Mouse (Mus musculus): ENCODE data around the gene Faf1.

Gene Faf1

GRCm38 (mm10) chr4:109676218-109677215 is at the start of gene Faf1:
TSS of gene Faf1 (plus strand) at chr4:109676588.
- TF ChIP-seq NANOG (IDR thresholded peaks at IDR 0.05; ENCODE audit: borderline replicate concordance, low read length) (no peak), POU5F1 (IDR thresholded peaks at IDR 0.05; ENCODE audit: borderline replicate concordance, low read length) (no peak), CTCF (conservative IDR thresholded peaks at IDR 0.05; ENCODE audit: low read length) (no peak)
- Histone ChIP-seq H3K9me3 (ENCODE audit: low read length) (no peaks in the 10 kb centered on the region), H3K4me1 (replicated peaks; ENCODE audit: low read depth, low read length) (peaks cover 51% of the 10 kb centered on the region), H3K36me3 (ENCODE audit: insufficient read depth, low read length) (no peaks in the 10 kb centered on the region), H3K4me3 (replicated peaks; ENCODE audit: low read length) (peak within 1 kb of the TSS; percentile 95), H3K27me3 (ENCODE audit: insufficient read depth, low read length) (no peaks in the 10 kb centered on the region)

- H3K4me3 ChIP-seq (replicated peaks; ENCODE audit: low read length): no peak overlapping the region
- H3K27me3 ChIP-seq (ENCODE audit: insufficient read depth, low read length): no peaks in the 10 kb centered on the region
- H3K36me3 ChIP-seq (ENCODE audit: insufficient read depth, low read length): no peaks in the 10 kb centered on the region
- no peak for TF ChIP-seq CTCF (conservative IDR thresholded peaks at IDR 0.05; ENCODE audit: low read length)
- TF ChIP-seq NANOG (IDR thresholded peaks at IDR 0.05; ENCODE audit: borderline replicate concordance, low read length): no peak
- TF ChIP-seq POU5F1 (IDR thresholded peaks at IDR 0.05; ENCODE audit: borderline replicate concordance, low read length): no peak
- no peaks in the 10 kb centered on the region for H3K9me3 ChIP-seq (ENCODE audit: low read length)
- H3K4me1 ChIP-seq (replicated peaks; ENCODE audit: low read depth, low read length): no peaks in the 10 kb centered on the region
Observed at GRCm38 (mm10) chr4:109630215-109630614, 46.2 kb upstream of the Faf1 start.

GRCm38 (mm10) chr4:109631029-109631428 is 45.4 kb upstream of the Faf1 start:
- TF ChIP-seq NANOG (IDR thresholded peaks at IDR 0.05; ENCODE audit: borderline replicate concordance, low read length): no peak
- TF ChIP-seq CTCF (conservative IDR thresholded peaks at IDR 0.05; ENCODE audit: low read length): no peak
- no peak for TF ChIP-seq POU5F1 (IDR thresholded peaks at IDR 0.05; ENCODE audit: borderline replicate concordance, low read length)
- no peak overlapping the region for H3K4me3 ChIP-seq (replicated peaks; ENCODE audit: low read length)
- no peaks in the 10 kb centered on the region for H3K4me1 ChIP-seq (replicated peaks; ENCODE audit: low read depth, low read length)
- H3K27me3 ChIP-seq (ENCODE audit: insufficient read depth, low read length): no peaks in the 10 kb centered on the region
- no peaks in the 10 kb centered on the region for H3K9me3 ChIP-seq (ENCODE audit: low read length)
- no peaks in the 10 kb centered on the region for H3K36me3 ChIP-seq (ENCODE audit: insufficient read depth, low read length)

GRCm38 (mm10) chr4:109634971-109635370 is 41.4 kb upstream of the Faf1 start:
- no peak for TF ChIP-seq NANOG (IDR thresholded peaks at IDR 0.05; ENCODE audit: borderline replicate concordance, low read length)
- TF ChIP-seq POU5F1 (IDR thresholded peaks at IDR 0.05; ENCODE audit: borderline replicate concordance, low read length): no peak
- TF ChIP-seq CTCF (conservative IDR thresholded peaks at IDR 0.05; ENCODE audit: low read length): peak; percentile 67
- Histone ChIP-seq H3K27me3 (ENCODE audit: insufficient read depth, low read length) (no peaks in the 10 kb centered on the region), H3K4me3 (replicated peaks; ENCODE audit: low read length) (no peak overlapping the region), H3K36me3 (ENCODE audit: insufficient read depth, low read length) (no peaks in the 10 kb centered on the region), H3K4me1 (replicated peaks; ENCODE audit: low read depth, low read length) (no peaks in the 10 kb centered on the region), H3K9me3 (ENCODE audit: low read length) (no peaks in the 10 kb centered on the region)

GRCm38 (mm10) chr4:109639356-109639755 is 37.0 kb upstream of the Faf1 start:
- H3K36me3 ChIP-seq (ENCODE audit: insufficient read depth, low read length): no peaks in the 10 kb centered on the region
- no peak overlapping the region for H3K4me3 ChIP-seq (replicated peaks; ENCODE audit: low read length)
- H3K9me3 ChIP-seq (ENCODE audit: low read length): no peaks in the 10 kb centered on the region
- TF ChIP-seq CTCF (conservative IDR thresholded peaks at IDR 0.05; ENCODE audit: low read length) (no peak), NANOG (IDR thresholded peaks at IDR 0.05; ENCODE audit: borderline replicate concordance, low read length) (no peak), POU5F1 (IDR thresholded peaks at IDR 0.05; ENCODE audit: borderline replicate concordance, low read length) (no peak)
- no peaks in the 10 kb centered on the region for H3K27me3 ChIP-seq (ENCODE audit: insufficient read depth, low read length)
- no peaks in the 10 kb centered on the region for H3K4me1 ChIP-seq (replicated peaks; ENCODE audit: low read depth, low read length)

- Histone ChIP-seq H3K27me3 (ENCODE audit: insufficient read depth, low read length) (no peaks in the 10 kb centered on the region), H3K4me3 (replicated peaks; ENCODE audit: low read length) (no peak overlapping the region), H3K9me3 (ENCODE audit: low read length) (no peaks in the 10 kb centered on the region), H3K4me1 (replicated peaks; ENCODE audit: low read depth, low read length) (no peaks in the 10 kb centered on the region), H3K36me3 (ENCODE audit: insufficient read depth, low read length) (no peaks in the 10 kb centered on the region)
- no peak for TF ChIP-seq CTCF (conservative IDR thresholded peaks at IDR 0.05; ENCODE audit: low read length)
Observed at GRCm38 (mm10) chr4:109640141-109640540, 36.2 kb upstream of the Faf1 start.

- H3K36me3 ChIP-seq (ENCODE audit: insufficient read depth, low read length): no peaks in the 10 kb centered on the region
- TF ChIP-seq CTCF (conservative IDR thresholded peaks at IDR 0.05; ENCODE audit: low read length) (no peak), POU5F1 (IDR thresholded peaks at IDR 0.05; ENCODE audit: borderline replicate concordance, low read length) (no peak), NANOG (IDR thresholded peaks at IDR 0.05; ENCODE audit: borderline replicate concordance, low read length) (no peak)
- no peaks in the 10 kb centered on the region for H3K27me3 ChIP-seq (ENCODE audit: insufficient read depth, low read length)
- no peaks in the 10 kb centered on the region for H3K4me1 ChIP-seq (replicated peaks; ENCODE audit: low read depth, low read length)
- H3K9me3 ChIP-seq (ENCODE audit: low read length): no peaks in the 10 kb centered on the region
- H3K4me3 ChIP-seq (replicated peaks; ENCODE audit: low read length): no peak overlapping the region
Observed at GRCm38 (mm10) chr4:109641451-109641850, 34.9 kb upstream of the Faf1 start.

- Histone ChIP-seq H3K4me1 (replicated peaks; ENCODE audit: low read depth, low read length) (no peaks in the 10 kb centered on the region), H3K9me3 (ENCODE audit: low read length) (no peaks in the 10 kb centered on the region), H3K36me3 (ENCODE audit: insufficient read depth, low read length) (no peaks in the 10 kb centered on the region), H3K27me3 (ENCODE audit: insufficient read depth, low read length) (peaks cover 2% of the 10 kb centered on the region; the same call in 1 of the 2 replicates), H3K4me3 (replicated peaks; ENCODE audit: low read length) (no peak overlapping the region)
- TF ChIP-seq CTCF (conservative IDR thresholded peaks at IDR 0.05; ENCODE audit: low read length) (no peak), POU5F1 (IDR thresholded peaks at IDR 0.05; ENCODE audit: borderline replicate concordance, low read length) (no peak), NANOG (IDR thresholded peaks at IDR 0.05; ENCODE audit: borderline replicate concordance, low read length) (no peak)
Observed at GRCm38 (mm10) chr4:109647281-109647680, 29.1 kb upstream of the Faf1 start.
